Mouse (Mus musculus): Measurements from ENCODE around the gene Flrt1.

- no peak for TF ChIP-seq POLR2A (IDR thresholded peaks at IDR 0.05; ENCODE audit: insufficient read depth, low read length)
- no peak for TF ChIP-seq CTCF (IDR thresholded peaks at IDR 0.05; ENCODE audit: low read depth, low read length)
Measured at GRCm38 (mm10) chr19:7148541-7149085, 43.1 kb upstream of the Flrt1 start.

All from ES-Bruce4 (cell line).